Mouse (Mus musculus): Measurements from ENCODE around the gene Cmtm4. TPM values are rescaled to one million over a fixed set of nuclear protein-coding genes. Genes with fewer than 3 reads are reported as not detected.

Gene Cmtm4
- polyA plus RNA-seq, 1 experiment from 2014 or later, result 1.7 TPM

DNA sequence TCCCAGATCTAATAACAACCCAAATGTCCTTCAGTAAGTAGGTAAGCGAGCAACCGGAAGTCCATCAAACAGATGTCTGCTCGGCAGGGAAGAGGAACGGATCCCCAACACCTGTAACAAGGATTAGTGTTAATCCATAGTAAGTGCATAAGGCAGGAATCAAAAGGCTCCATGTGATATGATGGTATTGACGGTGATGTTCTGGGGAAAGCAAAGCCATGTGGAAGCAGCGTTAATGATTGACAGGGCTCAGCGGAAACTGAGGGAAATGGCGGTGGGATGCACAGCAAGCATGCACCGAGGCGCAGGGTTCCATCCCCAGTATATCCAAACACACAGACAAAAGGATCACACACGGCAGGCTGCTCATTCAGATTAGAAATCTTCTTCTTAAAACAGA, 21.3 kb downstream of the Cmtm4 start:
- H3K4me3 ChIP-seq, result no peak overlapping the region
- H3K27ac ChIP-seq (ENCODE audit: poor library complexity, severe bottlenecking), result no peak overlapping the region; the same call in 1 of the 2 replicates
- 74% methylated on average over 11 of the region's 11 CpGs for WGBS
- H3K4me1 ChIP-seq (replicated peaks), result peaks cover 34% of the 10 kb centered on the region
- ATAC-seq (ENCODE audit: insufficient number of reproducible peaks, low FRiP score), result no peak
- H3K9ac ChIP-seq, result no peak overlapping the region
- no peaks in the 10 kb centered on the region for H3K36me3 ChIP-seq
- H3K4me2 ChIP-seq, result no peak overlapping the region
- no peaks in the 10 kb centered on the region for H3K27me3 ChIP-seq (replicated peaks)
- H3K9me3 ChIP-seq (replicated peaks), result no peaks in the 10 kb centered on the region

GRCm38 (mm10) chr8:104373779-104374178, 21.8 kb downstream of the Cmtm4 start:
- ATAC-seq (ENCODE audit: insufficient number of reproducible peaks, low FRiP score), result no peak
- Histone ChIP-seq H3K4me3 (no peak overlapping the region), H3K27ac (ENCODE audit: poor library complexity, severe bottlenecking) (no peak overlapping the region; the same call in 1 of the 2 replicates), H3K27me3 (replicated peaks) (no peaks in the 10 kb centered on the region), H3K4me2 (no peak overlapping the region), H3K9me3 (replicated peaks) (no peaks in the 10 kb centered on the region), H3K9ac (no peak overlapping the region), H3K36me3 (no peaks in the 10 kb centered on the region), H3K4me1 (replicated peaks) (peaks cover 33% of the 10 kb centered on the region)
- WGBS, result 76% methylated on average over 11 of the region's 11 CpGs

DNA sequence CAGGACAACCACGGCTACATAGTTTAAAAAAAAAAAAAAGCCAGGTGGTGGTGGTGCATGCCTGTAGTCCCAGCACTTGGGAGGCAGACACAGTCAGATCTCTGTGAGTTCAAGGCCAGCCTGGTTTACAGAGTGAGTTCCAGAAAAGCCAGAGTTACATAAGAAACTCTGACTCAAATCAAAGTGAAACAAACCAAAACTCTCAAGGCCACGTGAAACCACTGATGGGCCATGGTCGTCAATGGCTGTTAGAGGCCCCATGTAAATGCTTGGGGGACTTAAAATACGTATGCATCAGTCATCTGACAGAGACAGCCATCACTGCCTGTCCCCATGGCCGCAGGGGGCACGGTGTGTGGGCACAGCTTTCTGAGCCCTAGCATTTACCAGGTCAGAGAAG, 24.5 kb downstream of the Cmtm4 start:
- H3K9me3 ChIP-seq (replicated peaks), result no peaks in the 10 kb centered on the region
- H3K36me3 ChIP-seq, result no peaks in the 10 kb centered on the region
- H3K9ac ChIP-seq, result no peak overlapping the region
- no peak overlapping the region for H3K4me2 ChIP-seq
- 84% methylated on average over 6 of the region's 6 CpGs for WGBS
- ATAC-seq (ENCODE audit: insufficient number of reproducible peaks, low FRiP score), result no peak
- no peak overlapping the region for H3K27ac ChIP-seq (ENCODE audit: poor library complexity, severe bottlenecking)
- peaks cover 36% of the 10 kb centered on the region for H3K4me1 ChIP-seq (replicated peaks)
- H3K27me3 ChIP-seq (replicated peaks), result no peaks in the 10 kb centered on the region
- no peak overlapping the region for H3K4me3 ChIP-seq

DNA sequence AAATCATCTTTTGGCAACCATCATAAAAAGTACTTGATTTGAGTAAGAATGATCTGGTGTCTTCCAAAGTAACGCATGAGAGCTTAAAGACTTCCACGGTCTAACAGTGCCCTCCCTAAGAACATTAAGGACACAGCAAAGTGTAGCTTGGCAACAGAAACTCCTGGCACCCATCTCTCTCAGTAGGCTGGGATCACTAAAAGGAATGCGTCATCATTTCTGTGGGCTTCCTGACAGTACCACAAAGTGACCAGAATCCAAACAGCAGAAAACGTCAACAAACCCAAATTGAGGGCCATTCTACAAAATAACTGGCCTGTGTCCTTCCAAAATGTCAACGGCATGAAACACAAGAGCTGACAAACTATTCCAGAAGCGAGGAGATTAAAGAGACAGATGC, 25.5 kb downstream of the Cmtm4 start:
- WGBS, result 70% methylated on average over 6 of the region's 6 CpGs
- no peak overlapping the region for H3K4me2 ChIP-seq
- peaks cover 8% of the 10 kb centered on the region for H3K36me3 ChIP-seq
- H3K27ac ChIP-seq (ENCODE audit: poor library complexity, severe bottlenecking), result no peak overlapping the region
- H3K4me3 ChIP-seq, result no peak overlapping the region
- H3K4me1 ChIP-seq (replicated peaks), result peaks cover 26% of the 10 kb centered on the region
- H3K9ac ChIP-seq, result no peak overlapping the region
- no peaks in the 10 kb centered on the region for H3K27me3 ChIP-seq (replicated peaks)
- peaks cover 9% of the 10 kb centered on the region; the same call in 1 of the 2 replicates for H3K9me3 ChIP-seq (replicated peaks)
- ATAC-seq (ENCODE audit: insufficient number of reproducible peaks, low FRiP score), result no peak

DNA sequence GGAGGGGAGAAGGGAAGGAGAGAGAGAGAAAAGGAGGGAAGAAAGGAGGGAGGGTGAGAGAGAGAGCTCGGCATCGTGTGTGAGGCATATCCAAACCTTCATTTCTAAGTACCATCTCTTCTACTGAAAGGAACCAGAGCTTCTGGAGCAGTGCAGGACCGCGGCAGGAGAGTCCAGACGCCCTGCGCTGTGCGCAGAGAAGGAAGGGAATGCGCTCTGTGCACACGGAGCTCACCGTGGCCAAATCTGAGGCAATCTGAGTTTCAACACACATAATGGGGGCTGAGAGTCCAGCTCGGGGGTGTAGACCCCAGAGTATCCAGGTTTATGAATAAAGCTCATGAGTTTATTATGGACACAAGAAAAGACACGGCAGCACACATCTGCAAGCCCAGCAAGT, 26.0 kb downstream of the Cmtm4 start:
- ATAC-seq (ENCODE audit: insufficient number of reproducible peaks, low FRiP score), result no peak
- peaks cover 10% of the 10 kb centered on the region for H3K36me3 ChIP-seq
- H3K9ac ChIP-seq, result no peak overlapping the region
- peaks cover 11% of the 10 kb centered on the region; the same call in 1 of the 2 replicates for H3K9me3 ChIP-seq (replicated peaks)
- H3K4me2 ChIP-seq, result no peak overlapping the region
- H3K4me1 ChIP-seq (replicated peaks), result peaks cover 21% of the 10 kb centered on the region
- WGBS, result 75% methylated on average over 12 of the region's 12 CpGs
- no peak overlapping the region for H3K27ac ChIP-seq (ENCODE audit: poor library complexity, severe bottlenecking)
- H3K27me3 ChIP-seq (replicated peaks), result no peaks in the 10 kb centered on the region
- no peak overlapping the region for H3K4me3 ChIP-seq

GRCm38 (mm10) chr8:104367398-104367797, 28.2 kb downstream of the Cmtm4 start:
- 72% methylated on average over 5 of the region's 5 CpGs for WGBS
- H3K4me1 ChIP-seq (replicated peaks), result peaks cover 14% of the 10 kb centered on the region
- H3K36me3 ChIP-seq, result peaks cover 10% of the 10 kb centered on the region
- H3K9me3 ChIP-seq (replicated peaks), result peaks cover 11% of the 10 kb centered on the region; the same call in 1 of the 2 replicates
- H3K27me3 ChIP-seq (replicated peaks), result no peaks in the 10 kb centered on the region
- no peak overlapping the region for H3K9ac ChIP-seq
- no peak for ATAC-seq (ENCODE audit: insufficient number of reproducible peaks, low FRiP score)
- no peak overlapping the region for H3K4me3 ChIP-seq
- H3K27ac ChIP-seq (ENCODE audit: poor library complexity, severe bottlenecking), result no peak overlapping the region
- H3K4me2 ChIP-seq, result no peak overlapping the region

- Histone ChIP-seq H3K4me3 (no peak overlapping the region), H3K27ac (ENCODE audit: poor library complexity, severe bottlenecking) (no peak overlapping the region), H3K36me3 (peaks cover 10% of the 10 kb centered on the region), H3K9me3 (replicated peaks) (peaks cover 11% of the 10 kb centered on the region; the same call in 1 of the 2 replicates), H3K27me3 (replicated peaks) (no peaks in the 10 kb centered on the region), H3K4me2 (no peak overlapping the region), H3K9ac (no peak overlapping the region), H3K4me1 (replicated peaks) (peaks cover 14% of the 10 kb centered on the region)
- WGBS, result 91% methylated on average over 9 of the region's 9 CpGs
- no peak for ATAC-seq (ENCODE audit: insufficient number of reproducible peaks, low FRiP score)
These were observed 29.9 kb downstream of the Cmtm4 start for GRCm38 (mm10) chr8:104365695-104366094.

DNA sequence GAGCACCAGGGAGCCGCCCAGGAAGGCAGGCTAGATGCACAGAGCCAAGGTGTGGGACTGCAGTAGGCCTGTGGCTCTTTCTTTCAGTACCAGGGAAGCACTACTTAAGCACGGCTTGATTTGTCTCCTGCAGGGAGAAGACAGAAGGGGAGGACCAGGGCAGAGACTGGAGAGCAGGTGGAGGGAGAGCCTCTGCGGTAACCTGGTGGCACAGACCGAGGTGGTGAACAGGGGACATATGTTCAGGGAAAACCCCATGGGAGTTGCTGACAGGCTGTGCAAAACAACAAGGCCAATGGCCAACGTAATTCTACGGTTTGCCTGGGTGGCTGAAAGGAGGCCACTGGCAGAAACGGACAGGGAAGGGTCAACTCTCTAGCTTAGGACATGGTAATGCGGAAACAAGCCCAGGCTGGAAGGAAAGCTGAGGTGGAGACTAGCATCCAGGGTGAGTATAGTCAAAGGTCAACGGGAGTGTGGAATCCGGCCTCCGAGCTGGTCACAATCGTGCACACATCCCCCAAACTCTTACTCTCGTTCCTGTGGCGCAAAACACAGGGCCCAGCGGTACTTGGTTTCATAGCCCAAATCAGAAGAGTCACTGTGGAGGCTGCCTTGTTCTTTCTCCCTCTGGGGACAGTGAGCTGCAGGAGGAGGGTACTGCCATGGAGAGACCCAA, 35.7 kb downstream of the Cmtm4 start:
- Histone ChIP-seq H3K27ac (ENCODE audit: poor library complexity, severe bottlenecking) (no peak overlapping the region), H3K4me3 (no peak overlapping the region), H3K4me2 (no peak overlapping the region), H3K36me3 (peaks cover 6% of the 10 kb centered on the region), H3K9ac (no peak overlapping the region), H3K27me3 (replicated peaks) (no peaks in the 10 kb centered on the region), H3K9me3 (replicated peaks) (peaks cover under 1% of the 10 kb centered on the region; the same call in 1 of the 2 replicates), H3K4me1 (replicated peaks) (peaks cover 14% of the 10 kb centered on the region)
- no peak for ATAC-seq (ENCODE audit: insufficient number of reproducible peaks, low FRiP score)
- WGBS, result 76% methylated on average over 15 of the region's 15 CpGs

GRCm38 (mm10) chr8:104358637-104359036, 37.0 kb downstream of the Cmtm4 start:
- Histone ChIP-seq H3K36me3 (peaks cover 17% of the 10 kb centered on the region), H3K4me1 (replicated peaks) (peaks cover 14% of the 10 kb centered on the region), H3K27me3 (replicated peaks) (no peaks in the 10 kb centered on the region), H3K4me3 (no peak overlapping the region), H3K9ac (no peak overlapping the region), H3K4me2 (no peak overlapping the region), H3K9me3 (replicated peaks) (no peaks in the 10 kb centered on the region), H3K27ac (ENCODE audit: poor library complexity, severe bottlenecking) (no peak overlapping the region)
- WGBS, result 76% methylated on average over 3 of the region's 3 CpGs
- ATAC-seq (ENCODE audit: insufficient number of reproducible peaks, low FRiP score), result no peak

GRCm38 (mm10) chr8:104354504-104354903, 41.1 kb downstream of the Cmtm4 start:
- peaks cover 19% of the 10 kb centered on the region for H3K36me3 ChIP-seq
- no peak overlapping the region for H3K4me3 ChIP-seq
- no peak overlapping the region for H3K27ac ChIP-seq (ENCODE audit: poor library complexity, severe bottlenecking)
- H3K4me2 ChIP-seq, result no peak overlapping the region
- no peaks in the 10 kb centered on the region for H3K27me3 ChIP-seq (replicated peaks)
- WGBS, result 87% methylated on average over 10 of the region's 10 CpGs
- peaks cover 5% of the 10 kb centered on the region for H3K4me1 ChIP-seq (replicated peaks)
- no peak overlapping the region for H3K9ac ChIP-seq
- no peaks in the 10 kb centered on the region for H3K9me3 ChIP-seq (replicated peaks)
- no peak for ATAC-seq (ENCODE audit: insufficient number of reproducible peaks, low FRiP score)

DNA sequence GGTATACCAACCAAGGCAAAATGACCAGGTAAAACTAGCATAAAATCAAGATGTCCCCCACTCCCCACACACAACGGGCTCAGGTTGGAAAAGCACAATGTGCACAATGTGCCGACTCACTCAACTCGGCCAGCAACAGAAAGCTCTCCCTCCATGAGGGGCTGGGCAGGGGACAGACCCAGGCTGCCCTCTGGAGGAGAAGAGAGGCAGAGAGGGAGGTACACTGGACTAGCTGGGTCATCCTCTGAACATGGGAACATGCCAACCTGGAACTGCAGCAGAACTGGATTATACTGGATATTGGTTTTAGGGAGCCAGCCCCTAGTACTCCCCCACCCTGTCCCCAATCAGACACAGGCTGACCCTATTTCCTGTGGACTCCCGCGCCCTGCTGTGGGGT, 42.4 kb downstream of the Cmtm4 start:
- peaks cover 7% of the 10 kb centered on the region for H3K4me1 ChIP-seq (replicated peaks)
- H3K4me3 ChIP-seq, result no peak overlapping the region
- no peak overlapping the region for H3K4me2 ChIP-seq
- WGBS, result 58% methylated on average over 5 of the region's 5 CpGs
- H3K27me3 ChIP-seq (replicated peaks), result no peaks in the 10 kb centered on the region
- H3K9ac ChIP-seq, result no peak overlapping the region
- H3K9me3 ChIP-seq (replicated peaks), result no peaks in the 10 kb centered on the region
- no peak for ATAC-seq (ENCODE audit: insufficient number of reproducible peaks, low FRiP score)
- peaks cover 23% of the 10 kb centered on the region for H3K36me3 ChIP-seq
- no peak overlapping the region for H3K27ac ChIP-seq (ENCODE audit: poor library complexity, severe bottlenecking)

DNA sequence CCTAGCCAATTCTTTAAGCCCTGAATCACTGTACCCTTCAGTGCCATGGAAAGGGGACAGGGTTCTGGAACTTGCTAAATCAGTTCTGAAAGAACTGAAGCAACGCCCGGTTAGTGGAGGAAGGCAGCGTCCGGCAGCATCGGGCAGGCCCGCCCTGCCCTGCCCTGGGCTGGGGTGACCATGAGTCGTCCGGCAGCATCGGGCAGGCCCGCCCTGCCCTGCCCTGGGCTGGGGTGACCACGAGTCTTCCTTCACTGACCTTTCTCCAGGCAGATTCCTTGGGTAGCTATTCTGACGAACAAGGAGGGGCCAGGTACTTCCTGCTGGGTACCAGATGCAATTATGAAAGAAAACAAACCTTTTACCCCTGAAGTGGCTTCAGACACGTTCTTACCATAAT, 45.6 kb downstream of the Cmtm4 start:
- H3K27me3 ChIP-seq (replicated peaks), result no peaks in the 10 kb centered on the region
- H3K27ac ChIP-seq (ENCODE audit: poor library complexity, severe bottlenecking), result no peak overlapping the region
- no peak overlapping the region for H3K9ac ChIP-seq
- H3K36me3 ChIP-seq, result peaks cover 47% of the 10 kb centered on the region
- WGBS, result 79% methylated on average over 13 of the region's 13 CpGs
- peaks cover 17% of the 10 kb centered on the region for H3K4me1 ChIP-seq (replicated peaks)
- no peaks in the 10 kb centered on the region for H3K9me3 ChIP-seq (replicated peaks)
- H3K4me2 ChIP-seq, result no peak overlapping the region
- no peak overlapping the region for H3K4me3 ChIP-seq
- no peak for ATAC-seq (ENCODE audit: insufficient number of reproducible peaks, low FRiP score)
